Mouse (Mus musculus): ENCODE measurements around the gene Lamtor5.
"Not testable (repeated sequence)": the region's sequence is repeated elsewhere in the genome, so short reads cannot be mapped to it uniquely, and the experiment has no call there.

Lamtor5 gene

DNA sequence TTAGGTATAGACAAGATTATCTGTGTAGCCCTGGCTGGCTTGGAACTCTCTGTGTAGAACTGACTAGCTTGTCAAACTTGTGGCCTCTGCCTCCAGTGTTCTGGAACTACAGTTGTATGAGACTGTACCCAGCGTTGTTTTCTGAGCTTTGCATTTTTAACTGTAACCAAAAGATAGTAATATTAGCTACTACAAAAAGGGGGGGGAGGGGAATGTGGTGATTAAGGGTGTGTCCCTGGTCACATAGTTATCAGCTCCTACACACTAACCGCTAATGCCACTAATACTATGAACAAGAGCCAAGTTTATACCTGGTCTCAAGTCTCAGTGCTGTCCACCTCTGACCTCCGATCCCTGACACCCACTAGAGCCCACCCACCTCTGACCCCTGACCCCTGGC lies 6.2 kb upstream of the Lamtor5 start:
- DNase-seq (ENCODE audit: low read depth), result no peak

DNA sequence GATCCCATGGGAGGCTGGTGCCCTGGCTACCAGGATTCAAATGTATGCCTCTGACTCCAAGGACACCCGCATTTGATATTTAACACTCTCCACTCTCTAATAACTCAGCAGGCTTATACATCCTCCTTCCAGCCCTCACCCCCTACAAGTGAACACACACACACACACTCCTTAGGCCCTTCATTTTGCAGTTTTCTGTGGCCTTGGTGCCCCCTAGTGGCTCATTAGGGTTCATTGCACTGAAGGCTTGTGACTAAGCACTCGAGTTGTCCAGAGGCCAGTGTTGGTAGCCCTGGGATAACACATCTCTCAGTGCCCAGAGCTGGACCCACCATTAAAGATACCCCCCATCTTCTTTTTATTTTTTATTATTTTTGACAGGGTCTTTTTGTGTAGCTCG lies 4.8 kb upstream of the Lamtor5 start:
- DNase-seq (ENCODE audit: low read depth), result no peak

DNA sequence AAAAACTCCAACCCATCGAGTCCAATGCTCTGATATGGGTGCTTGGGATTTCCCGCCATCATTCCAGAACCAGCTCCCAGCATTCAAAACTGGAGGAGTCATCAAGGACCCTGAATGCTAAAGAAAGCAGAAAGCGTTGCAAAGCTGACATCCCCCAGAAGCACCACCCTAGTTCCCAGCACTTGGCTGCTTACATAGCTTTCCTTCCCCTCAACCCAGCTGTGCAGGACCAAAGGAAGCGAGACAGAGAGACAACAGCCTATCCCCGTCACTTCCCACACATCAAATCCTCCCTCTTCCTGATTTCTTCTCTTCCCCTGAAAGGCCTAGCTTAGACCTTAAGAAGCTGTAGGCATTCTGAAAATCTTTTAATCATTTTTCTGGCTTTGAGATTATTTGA lies 3.3 kb upstream of the Lamtor5 start:
- no peak for DNase-seq (ENCODE audit: low read depth)

DNA sequence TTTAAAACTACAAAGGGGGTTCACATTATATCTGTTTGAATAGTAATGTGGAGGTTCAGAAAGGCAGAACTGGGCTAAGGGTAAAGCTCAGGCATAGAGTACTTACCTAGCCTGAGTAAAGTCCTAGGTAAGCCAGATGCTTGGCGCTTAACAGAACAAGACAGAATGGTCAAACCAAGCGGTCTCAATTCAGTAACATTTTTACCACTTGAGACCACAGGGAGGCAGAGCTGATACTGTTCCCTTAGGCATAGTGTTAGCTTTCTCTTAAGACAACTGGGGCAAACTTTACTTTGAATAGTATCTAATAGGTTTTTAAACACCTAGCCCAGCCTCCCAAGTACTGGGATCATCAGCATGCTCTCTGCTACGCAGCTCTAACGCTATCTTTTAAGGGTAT lies 2.7 kb upstream of the Lamtor5 start:
- no peak for DNase-seq (ENCODE audit: low read depth)

DNA sequence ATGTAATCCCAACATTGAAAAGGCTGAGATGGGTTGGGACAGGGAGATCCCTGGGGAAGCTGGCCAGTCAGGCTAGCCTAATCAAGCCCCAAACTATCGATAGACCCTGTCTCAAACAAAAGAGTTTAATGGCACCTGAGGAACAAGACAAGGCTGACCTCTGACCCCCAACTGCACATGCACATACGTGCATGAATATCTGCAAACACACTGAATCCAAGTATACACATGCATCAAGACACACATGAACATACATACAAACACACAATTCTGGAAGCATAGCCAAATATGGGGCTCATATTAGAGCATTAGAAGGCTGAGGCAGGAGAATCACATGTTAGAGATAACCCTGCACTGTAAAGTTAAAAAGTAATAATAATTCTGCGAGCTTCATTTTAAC lies 2.0 kb upstream of the Lamtor5 start:
- no peak for DNase-seq (ENCODE audit: low read depth)

DNA sequence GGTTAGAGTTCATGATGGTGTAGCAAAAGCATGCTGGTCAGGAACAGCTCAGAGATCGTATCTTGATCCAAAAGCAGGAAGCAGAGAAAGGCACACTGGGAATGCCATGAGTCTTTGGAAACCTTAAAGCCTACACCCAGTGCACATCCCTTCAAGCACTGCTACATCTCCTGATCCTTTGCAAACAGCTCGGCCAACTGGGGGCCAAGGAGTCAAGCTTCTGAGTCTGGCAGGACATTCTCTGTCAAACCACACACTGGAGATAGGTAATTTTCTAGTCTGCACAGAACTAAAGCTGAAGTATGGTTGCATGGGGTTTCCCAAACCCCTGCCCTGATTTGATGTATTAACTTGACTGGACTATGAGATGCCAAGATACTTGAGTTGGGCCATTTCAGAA lies 7.5 kb downstream of the Lamtor5 start:
- no peak for DNase-seq (ENCODE audit: low read depth)

DNA sequence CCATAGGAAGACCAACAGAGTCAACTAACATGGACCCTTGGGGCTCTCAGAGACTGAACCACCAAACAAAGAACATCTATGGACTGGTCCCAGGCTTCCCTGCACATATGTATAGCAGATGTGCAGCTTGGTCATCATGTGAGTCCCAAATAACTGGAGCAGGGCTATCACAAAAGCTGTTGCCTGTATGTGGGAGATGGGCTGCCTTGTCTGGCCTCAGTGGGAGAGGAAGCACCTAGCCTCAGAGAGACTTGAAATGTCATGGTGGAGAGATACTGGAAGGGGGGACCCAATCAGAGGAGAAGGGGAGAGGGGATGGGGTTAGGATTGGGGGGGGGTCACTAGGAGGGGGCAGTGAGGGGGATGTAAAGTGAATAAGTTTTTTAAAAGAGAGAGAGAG lies 8.7 kb downstream of the Lamtor5 start:
- no peak for DNase-seq (ENCODE audit: low read depth)

DNA sequence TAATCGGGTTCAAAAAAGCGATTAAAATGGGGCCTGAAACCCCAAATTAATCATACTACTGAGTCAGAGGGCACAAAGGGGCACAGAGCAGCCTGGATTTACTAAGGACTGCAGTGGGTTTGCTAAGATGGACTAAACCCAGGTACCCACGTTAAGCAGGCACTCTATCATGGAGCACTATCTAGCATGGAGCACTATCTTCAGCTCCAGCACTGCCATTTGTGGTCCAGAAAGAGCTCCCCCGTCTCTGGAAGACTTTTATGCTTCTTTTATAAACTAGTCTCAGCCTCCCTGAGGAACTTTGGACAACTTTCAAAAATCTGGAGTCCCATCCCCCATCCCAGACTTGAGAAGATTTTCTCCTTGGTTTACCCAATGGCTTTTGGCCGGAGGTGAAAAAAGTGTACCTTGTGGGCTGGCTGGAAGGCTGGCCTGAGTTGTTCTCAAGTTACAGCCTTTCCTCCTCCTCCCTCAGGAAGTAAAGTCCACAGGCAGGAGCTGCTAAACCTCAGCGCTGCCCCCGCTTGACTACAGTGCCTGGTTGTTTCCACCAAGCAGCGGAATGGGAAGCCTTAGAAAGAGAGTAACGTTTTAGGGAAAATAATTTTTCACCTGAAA lies 12.2 kb downstream of the Lamtor5 start, which contains the start of gene Slc16a4:
Gene Slc16a4, plus strand, starts transcription at position 467 of the 618 bp plus-strand sequence.
- peak; percentile 86 for DNase-seq (ENCODE audit: low read depth)

DNA sequence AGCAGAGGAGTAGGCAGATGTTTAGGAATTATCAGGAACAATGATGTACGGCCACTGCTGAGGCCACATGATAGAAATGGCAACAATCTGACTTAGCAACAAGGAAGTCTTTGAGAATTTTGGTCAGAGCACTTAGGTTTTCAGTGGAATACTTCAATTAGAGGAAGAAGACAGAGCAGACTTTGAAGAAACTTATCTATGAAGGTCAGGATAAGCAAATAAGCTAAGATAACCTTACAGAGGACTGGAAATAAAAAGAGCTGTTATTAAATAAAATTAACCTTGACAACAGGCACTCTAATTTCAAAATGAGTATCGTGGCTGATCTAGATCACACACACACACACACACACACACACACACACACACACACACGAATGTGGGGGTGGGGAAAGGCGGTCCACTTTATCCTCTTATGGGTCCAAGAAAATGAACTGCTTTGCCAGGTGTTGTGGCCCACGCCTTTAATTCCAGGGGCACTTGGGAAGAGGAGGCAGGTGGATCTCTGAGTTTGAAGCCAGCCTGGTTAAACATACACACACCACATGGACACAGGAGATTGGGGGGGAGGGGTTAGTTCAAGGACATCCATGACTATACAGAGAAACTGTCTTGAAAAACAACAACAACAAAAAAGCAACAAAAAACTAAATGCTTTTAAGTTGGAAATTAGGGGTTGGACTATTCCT lies 17.2 kb downstream of the Lamtor5 start:
- no peak for DNase-seq (ENCODE audit: low read depth)

DNA sequence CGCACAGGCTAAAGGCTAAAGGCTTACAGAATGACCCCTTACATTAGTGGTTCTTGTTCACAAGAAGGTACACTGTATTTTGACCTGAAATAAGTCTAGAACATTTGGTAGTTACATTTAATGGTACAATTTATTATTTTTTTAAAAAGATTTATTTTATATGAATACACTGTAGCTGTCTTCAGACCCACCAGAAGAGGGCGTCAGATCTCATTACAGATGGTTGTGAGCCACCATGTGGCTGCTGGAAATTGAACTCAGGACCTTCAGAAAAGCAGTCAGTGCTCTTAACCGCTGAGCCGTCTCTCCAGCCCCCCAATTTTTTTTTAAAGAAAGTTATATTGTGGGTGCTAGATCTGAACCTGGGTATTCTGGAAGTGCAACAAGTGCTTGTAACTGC lies 18.3 kb downstream of the Lamtor5 start:
- not testable (repeated sequence) for DNase-seq (ENCODE audit: low read depth)

DNA sequence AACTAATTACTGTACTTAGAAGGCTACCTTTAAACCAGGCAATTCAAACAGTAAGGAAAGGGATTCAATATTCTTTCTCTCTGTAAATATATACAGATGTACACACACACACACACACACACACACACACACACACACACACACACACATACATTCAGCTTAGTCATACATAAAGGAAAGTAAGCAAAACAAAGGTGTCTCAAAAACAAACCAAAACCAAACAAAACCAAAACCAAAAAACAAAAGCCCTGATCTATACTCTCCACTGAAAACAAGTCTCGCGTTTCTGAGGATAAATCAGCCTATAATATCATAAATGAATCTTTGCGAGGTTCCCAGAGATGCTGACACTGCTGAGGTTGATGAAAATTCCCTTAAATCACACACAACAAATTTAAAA lies 38.7 kb downstream of the Lamtor5 start:
- DNase-seq (ENCODE audit: low read depth), result no peak

DNA sequence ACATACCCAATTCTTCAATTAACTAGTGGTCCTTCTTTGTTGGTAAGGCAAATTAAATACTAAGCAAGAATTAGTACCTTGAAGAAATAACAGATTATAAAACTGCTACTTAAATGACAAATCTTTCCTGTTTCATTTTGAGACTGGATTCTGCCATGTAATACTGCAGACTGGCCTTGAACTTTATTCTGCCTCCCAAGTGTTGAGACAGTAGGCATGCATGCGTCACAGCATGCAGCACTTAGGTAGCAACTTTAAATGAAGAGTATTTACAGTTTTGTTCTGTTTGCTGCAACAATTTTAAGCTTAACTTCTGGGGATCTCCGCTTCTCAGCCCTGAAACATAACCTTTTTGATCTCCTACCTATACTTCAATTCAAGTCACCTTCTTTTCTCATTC lies 42.5 kb downstream of the Lamtor5 start:
- no peak for DNase-seq (ENCODE audit: low read depth)

DNA sequence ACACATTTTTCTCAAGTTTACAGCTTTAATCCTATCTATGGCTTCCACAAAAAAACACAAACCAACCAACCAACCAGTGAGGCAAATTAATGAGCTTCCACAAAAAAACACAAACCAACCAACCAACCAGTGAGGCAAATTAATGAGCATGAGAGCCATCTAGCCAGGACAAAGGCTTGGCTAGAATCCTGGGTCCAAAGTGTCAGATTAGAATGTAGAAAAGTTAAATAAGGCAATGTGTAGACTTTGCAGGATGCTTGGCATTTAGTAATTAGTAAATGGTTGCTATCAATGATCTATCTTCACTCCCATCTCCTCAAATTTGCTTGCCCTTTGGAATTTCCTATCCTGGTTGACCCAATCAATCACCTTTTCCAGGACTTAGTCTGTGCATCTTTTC lies 43.1 kb downstream of the Lamtor5 start:
- no peak for DNase-seq (ENCODE audit: low read depth)

DNA sequence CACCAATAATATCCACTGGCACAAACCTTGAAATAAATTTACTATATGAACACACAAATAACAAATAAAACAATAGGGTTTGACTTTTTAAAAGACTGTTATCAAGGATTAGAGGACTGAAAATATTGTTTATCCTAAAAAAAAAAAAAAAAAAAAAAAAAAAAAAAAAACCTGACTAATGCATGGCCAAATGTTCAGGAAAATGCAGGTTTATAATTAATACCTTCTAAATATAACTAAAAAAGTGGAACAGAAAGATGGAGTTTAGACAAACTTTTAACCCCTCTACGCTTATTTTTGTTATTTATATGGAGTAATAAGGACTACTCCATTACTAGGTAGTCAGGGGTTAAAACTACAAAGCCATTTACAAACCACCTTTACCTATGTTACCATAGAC lies 47.8 kb downstream of the Lamtor5 start:
- DNase-seq (ENCODE audit: low read depth), result no peak

DNA sequence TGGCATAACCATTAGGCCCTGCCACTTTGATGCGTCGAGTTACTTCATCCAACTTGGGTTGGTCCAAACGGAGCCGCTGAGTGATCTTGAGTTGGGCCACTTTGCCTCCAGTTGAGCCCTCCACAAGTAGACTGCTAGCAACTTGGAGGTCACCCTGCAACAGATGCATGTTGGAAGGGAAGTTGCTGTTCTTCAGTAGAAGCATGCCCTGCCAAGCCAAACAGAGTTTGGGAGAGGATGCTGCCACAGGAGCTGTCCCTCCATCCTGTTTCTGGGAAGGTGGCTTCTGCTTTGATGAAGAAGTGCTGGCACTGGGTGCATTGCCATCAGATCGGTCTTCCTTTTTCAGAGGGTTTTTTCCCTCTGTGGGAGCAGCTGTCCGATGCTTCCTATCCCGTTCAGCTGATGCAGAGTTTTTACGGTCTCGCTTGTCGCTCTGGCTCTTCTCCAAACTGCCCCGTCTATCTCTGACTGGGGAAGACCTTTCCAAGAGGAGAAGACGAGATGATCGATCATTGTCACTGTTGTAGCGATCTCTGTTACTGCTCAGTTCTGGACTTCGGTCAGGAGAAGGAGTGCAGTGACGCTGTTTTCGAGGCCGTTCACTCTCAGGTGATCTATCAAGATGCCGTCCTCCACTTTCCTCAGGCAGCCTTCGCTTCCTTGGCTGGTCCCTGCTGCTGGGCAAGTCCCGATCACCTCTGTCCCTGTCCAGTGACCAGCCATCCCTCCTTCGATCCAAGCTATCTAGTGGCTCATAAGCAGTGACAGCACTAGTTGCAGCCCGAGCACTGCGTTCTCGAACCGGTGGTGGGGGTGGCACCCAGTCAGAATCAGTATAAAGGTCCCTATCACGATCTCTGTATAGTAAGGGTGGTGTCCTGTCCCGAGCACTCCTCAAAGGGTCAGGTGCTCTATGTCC lies 52.1 kb downstream of the Lamtor5 start:
- DNase-seq (ENCODE audit: low read depth), result no peak

DNA sequence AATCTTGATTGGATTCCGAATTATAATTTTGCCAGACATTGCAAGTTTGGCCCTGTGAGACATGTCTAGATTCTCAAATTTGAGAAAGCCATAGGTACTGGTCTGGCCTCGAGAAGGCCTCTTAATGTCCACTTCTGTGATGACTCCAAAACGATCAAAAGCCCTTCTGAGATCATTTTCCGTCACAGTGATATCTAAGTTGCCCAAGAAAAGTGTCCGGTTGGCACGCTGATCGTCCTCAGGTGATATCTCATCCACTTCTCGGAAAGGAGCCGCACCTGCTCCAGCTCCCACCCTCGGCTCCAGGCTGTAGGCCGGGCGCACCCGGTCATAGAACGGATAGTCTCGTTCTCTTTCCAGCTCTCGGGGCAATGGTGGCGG lies 53.1 kb downstream of the Lamtor5 start:
- DNase-seq (ENCODE audit: low read depth), result no peak

DNA sequence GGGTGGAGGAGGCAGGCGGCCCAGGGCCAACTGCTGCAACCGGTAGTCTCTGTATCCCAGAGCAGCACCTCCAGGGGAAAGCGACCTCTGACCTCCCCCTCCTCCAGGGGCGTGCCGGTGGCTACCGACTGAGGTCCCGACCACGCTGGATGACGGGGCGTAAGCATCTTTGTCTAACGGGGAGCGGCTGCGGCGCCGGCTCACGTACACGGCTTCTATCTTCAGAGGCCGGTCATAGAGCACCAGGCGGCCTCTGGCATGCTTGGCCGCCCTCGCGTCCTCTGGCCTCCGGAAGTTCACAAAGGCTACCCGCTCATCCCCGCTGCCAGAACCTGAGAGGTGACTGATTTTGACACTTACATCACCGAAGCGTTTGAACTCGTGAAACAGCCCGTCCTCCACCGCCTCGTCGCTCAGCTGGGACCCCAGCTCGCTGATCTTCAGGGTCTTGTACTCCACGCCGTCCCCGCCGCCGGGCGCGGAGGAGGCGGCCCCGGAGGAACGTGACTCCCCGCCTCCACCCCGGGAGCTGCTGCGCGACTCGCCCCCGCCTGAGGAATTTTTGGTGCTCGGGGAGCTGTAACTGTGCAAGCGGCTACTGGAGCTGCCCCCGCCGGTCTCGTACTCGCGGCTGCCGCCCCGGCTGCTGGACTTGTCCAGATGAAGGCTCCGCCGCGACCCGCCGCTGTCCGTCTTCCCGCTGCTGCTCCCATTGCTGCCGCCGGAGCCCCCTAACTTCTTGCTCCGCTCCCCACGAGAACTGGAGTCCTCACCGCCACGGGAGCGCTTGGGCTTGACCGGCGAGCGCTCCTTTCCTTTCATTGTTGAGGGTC lies 53.7 kb downstream of the Lamtor5 start:
- DNase-seq (ENCODE audit: low read depth), result no peak

DNA sequence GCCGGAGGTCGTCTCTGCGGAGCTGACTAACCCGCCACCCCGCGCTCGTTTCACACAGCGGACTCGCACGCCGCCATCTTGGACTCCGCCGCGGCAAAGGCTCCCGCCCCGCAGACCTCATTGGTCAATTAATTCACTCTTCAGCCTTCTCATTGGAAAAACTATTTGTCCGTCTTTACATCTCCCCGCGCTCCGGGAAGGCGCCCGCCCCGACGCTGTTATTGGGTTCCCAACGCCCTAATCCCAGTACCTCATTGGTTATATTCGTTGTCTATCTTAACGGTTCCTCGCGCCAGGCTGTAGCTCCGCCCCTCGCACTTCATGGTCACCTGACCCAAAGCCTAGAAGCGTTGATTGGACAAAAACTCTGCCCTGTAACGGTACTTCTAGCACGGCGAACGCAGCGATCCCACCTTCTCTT lies 54.3 kb downstream of the Lamtor5 start:
- peak; percentile 99 for DNase-seq (ENCODE audit: low read depth)
